Mouse (Mus musculus) T-helper 2 cell (primary cell): ENCODE data around the gene Foxo1.

Source experiments
- in situ Hi-C: fragments of 300-600 bp; cut with MboI, MseI; formaldehyde crosslinking; loops from one replicate; pipeline ENCODE4 v1.15.1; 2025; ENCODE audit warnings: high pct_unique_total_duplicates

Foxo1 gene

DNA sequence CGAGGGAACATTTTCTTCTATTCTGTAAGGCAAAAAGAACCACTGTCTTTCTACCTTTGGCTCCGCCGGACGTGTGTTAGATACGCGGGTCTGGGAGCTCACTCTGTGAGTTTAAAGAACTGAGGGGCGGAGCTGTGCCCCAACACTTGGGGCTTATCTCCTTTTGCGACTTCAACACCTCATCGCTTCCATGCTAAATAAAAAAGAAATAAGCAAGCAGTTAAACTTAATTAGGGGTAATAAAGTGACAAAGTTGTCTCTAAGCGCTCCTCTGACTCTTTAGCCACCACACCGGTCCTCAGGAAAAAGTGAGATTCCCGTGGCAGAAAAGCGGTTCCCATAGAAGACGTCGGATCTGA lies 864 bp upstream of the Foxo1 start:
- in situ Hi-C loops: loop anchor here (5.0 to 10.0 kb wide), 2 partner anchors 140 to 528 kb away; no protein-coding TSS in a partner anchor

DNA sequence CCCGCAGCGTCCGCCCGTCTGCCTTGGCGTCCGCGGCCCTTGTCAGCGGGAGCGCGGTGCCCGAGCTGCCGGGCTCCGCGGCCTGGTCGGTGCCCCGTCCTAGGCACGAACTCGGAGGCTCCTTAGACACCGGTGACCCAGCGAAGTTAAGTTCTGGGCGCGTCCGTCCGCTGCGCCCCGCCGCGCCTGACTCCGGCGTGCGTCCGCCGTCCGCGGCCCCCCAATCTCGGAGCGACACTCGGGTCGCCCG lies 276 bp downstream of the Foxo1 start:
- in situ Hi-C loops: loop anchor here (5.0 to 10.0 kb wide), 2 partner anchors 139 to 526 kb away; no protein-coding TSS in a partner anchor

DNA sequence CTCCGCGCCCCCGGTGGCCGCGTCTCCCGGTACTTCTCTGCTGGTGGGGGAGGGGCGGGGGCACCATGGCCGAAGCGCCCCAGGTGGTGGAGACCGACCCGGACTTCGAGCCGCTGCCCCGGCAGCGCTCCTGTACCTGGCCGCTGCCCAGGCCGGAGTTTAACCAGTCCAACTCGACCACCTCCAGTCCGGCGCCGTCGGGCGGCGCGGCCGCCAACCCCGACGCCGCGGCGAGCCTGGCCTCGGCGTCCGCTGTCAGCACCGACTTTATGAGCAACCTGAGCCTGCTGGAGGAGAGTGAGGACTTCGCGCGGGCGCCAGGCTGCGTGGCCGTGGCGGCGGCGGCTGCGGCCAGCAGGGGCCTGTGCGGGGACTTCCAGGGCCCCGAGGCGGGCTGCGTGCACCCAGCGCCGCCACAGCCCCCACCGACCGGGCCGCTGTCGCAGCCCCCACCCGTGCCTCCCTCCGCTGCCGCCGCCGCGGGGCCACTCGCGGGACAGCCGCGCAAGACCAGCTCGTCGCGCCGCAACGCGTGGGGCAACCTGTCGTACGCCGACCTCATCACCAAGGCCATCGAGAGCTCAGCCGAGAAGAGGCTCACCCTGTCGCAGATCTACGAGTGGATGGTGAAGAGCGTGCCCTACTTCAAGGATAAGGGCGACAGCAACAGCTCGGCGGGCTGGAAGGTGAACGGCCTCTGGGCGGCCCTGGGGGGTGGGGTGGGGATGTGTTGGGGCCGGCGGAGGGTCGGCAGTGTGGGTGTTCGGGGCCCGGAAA lies 789 bp downstream of the Foxo1 start:
- in situ Hi-C loops: loop anchor here (5.0 to 10.0 kb wide), 2 partner anchors 138 to 526 kb away; no protein-coding TSS in a partner anchor

DNA sequence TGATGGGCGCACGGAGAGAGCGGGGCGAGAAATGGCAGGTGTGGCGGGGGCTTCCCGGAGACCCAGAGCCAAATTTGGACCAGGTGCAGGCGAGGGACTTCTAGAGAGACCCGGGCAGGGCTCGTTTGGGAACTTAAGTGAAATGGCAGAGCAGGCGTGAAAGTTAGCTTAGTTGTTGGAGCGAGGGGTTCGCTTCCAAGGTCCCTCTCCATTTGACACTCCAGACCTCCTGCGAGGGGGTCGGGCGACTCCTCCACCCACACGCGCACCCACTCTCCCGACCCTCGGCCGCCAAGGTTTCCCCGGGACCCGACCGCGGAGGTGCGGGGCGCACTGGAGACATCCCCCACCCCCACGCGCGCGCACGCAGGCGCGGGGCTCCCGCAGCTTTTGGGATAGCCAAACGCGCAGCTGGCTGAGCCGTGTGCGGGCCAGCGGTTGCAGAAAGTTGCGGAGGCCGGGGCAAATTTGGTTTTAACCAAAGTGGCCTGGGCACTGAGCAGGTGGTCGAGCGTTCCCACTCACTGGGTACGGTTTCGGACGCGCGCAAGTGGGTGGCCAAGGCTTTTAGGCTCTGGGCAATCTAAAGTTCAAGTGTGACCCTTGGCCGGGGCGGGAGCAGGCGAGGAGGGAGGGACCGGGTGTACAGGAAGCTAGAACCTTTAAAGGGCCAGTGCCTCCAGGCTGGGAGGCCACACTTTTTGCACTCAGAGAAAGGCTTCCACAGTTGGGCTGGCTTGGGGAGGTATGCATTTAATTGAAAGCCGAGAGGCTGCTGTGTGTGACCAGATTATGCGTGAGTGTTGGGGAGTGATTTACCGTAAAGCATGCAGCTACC lies 1.6 kb downstream of the Foxo1 start:
- in situ Hi-C loops: loop anchor here (5.0 to 10.0 kb wide), 2 partner anchors 138 to 525 kb away; no protein-coding TSS in a partner anchor

DNA sequence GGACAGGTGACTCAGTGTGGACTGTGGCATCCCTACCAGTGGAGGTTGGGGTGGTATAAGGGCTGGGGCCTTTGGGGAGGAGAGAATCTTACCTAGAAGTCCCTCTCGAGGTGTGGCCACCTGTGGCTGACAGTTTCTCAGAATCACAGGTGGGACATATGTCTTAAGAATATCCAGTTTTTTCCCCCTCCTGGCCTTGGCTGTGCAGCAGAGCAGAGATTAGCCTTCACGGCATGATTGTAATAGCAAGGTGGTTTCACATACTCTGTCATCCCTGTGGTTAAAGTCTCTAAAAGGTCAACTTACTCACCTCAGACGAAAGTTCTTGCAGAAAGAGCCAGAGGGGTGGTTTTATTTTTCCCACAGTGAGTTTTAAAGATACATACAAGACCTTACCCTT lies 2.4 kb downstream of the Foxo1 start:
- in situ Hi-C loops: no loop called here

DNA sequence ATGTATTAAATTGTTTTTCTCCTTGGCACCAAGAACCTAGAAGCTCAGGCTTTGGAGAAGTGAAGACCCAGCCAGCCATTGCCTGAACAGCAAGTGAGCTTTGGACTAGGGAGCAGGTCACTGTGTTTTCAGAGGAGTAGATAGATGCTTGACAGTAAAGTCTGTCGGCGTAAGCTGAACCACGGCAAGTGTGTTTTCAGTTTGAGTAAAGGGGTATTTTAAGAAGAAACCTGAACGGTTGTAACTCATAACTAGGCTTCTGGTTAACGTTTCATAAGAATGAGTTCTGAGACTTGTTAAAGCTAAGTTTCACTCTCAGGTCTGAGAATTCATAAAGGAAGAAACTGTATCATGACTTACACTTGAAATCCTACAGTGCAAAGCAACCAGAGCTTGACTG lies 3.2 kb downstream of the Foxo1 start:
- in situ Hi-C loops: no loop called here

DNA sequence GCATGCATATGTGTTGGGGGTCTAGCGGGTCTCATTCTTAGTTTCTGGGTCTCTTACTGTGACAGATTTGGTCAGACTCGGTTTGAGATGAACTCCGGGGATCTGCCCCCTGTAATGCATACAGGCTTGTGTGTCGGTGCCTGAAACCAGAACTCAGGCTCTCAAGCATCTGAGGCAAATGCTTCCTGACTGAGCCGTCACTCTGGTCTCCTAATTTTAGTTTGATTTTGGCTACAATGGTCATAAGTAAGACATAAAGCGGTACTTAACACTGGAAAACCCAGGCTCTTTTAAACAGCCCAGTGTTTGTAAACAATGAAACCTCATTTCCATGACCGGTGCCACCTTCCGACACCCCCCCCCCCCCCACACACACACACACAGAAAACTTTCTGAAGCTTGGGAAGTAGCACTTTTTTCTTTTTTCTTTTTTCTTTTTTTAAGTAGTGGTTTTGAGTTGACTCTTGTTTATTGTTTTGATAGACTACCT lies 4.3 kb downstream of the Foxo1 start:
- in situ Hi-C loops: no loop called here

DNA sequence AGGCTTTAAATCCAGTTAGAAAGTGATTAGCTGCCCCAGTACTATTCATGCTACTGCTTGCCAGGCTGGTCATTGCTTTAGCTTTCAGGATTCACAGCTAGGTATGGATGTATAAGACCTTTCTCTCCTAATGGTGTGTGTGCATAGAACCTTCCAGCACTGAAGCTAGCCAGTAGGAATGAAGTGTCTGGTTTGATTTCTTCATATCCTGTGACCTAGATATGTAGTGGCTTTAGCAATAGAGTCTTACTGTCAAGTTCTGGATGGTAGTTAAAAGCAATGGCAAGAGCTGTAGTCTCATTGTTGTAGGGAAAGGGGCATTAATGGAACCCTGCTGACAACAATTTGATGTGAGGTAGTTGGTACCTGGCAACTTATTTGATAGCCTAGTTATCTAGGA lies 6.3 kb downstream of the Foxo1 start:
- in situ Hi-C loops: no loop called here

DNA sequence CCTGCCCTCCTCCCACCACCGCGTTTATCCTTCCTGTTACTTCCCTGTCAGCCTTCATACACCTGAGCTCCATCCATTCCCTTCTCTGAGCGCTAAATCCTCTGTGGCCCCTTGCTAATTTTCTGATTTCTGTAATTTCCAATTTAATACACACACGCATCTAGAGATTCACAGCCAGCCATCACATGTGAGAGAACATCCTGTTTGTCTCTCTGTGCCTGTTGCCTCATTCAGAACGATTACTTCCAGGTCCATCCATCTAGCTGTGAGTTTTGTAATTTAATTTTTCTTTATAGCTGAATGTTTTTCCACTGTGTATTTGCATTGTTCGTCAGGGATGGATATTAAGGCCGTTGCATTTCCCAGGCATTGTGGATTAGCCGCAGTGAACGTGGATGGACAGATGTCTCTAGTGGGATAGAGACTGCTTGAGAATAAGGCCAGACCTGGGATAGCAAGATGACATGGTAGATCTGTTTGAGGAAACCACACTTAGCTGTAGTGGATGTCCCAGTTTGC lies 7.0 kb downstream of the Foxo1 start:
- in situ Hi-C loops: no loop called here

DNA sequence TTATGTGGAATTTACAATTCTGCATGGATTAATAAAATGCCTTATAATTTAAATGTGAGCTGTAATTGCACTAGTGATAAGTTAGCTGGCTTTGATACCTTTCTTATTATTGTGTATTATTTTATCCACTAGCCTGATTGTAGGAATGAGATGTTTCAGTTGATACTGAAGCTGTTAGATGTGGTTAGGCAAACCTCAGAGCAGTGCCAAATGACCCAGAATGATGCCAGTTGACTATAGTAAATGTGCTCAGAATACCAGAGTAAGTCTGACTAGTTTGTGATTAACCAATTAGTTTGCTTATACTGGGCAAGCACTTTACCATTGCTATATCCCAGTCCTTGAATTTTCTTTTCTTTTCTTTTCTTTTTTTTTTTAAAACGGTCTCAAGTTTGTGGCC lies 12.5 kb downstream of the Foxo1 start:
- in situ Hi-C loops: loop anchor here (10.0 kb wide), 1 partner anchor 364 kb away; no protein-coding TSS in a partner anchor

DNA sequence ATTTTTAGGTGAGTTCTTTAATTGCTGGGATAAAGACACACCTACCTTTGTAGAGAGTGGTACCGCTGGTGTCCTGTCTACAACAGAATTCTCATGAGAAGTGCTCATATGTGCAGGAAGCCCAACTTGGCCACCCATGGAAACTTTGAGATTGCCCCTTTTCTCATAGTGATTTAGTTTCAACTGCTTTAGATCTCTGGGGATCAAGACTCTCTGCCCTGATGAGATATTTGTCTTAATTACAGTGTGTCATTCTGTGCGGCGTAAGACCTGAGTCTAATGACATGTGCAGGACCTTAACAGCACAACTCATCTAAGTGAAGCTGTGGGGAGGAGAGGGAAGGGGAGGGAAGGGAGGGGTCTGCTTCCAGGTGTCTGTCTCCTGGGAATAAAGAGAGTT lies 13.7 kb downstream of the Foxo1 start:
- in situ Hi-C loops: loop anchor here (10.0 kb wide), 1 partner anchor 363 kb away; no protein-coding TSS in a partner anchor

DNA sequence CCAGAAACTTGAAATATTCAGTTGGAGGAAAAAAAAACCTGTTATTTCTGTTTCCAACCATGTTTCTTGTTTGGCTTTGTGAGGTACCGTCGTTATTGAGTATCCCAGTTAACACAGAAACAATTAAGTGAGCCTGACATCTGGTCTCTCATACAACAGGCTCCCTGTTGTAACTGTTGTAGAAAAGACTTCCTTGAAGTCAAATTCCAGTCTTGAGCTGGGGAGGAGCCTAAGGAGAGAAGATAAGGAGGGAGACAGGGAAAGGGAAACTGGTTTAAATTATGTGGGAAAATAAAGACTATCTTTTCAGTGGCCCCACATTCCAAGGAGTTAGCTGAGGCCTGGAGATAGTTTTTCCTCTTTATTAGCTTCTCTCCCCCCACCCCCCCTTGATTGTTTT lies 14.2 kb downstream of the Foxo1 start:
- in situ Hi-C loops: loop anchor here (10.0 kb wide), 1 partner anchor 362 kb away; no protein-coding TSS in a partner anchor

DNA sequence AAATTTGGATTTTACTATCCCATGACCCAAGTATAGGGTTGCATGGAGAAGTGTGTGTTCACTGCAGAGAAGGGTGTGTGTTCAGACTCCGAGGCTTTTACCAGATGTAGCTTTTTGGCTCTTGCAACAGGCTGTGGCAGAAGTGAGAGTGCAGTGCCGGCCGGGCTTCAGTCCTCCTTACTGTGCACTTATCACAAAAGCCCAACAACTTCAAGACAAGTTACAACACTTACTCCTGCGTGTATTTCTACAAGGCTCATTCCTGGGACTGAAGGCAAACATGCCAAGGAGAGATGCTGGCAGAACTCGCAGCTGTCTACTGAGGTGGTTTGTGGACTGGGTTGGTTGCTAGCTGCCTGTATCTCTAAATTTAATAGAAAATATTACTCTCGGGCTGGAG lies 15.4 kb downstream of the Foxo1 start:
- in situ Hi-C loops: loop anchor here (10.0 kb wide), 1 partner anchor 361 kb away; no protein-coding TSS in a partner anchor

DNA sequence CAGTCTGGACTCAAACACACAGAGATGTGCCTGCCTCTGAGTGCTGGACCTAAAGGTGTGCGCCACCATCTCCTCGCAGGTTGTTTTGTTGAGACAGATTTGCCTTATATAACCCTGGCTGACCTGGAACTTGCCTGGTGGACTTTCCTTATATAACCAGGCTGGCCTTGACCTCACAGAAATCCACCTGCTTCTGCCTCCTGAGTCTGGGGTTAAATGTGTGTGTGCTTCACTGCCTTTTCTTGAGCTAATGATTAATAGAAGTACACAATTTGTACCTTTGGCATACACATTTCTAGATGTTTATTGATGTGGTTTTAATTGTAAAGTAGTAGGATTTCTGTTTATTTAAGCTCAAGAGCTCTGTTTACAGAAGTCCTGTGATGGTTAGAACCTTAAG lies 22.7 kb downstream of the Foxo1 start:
- in situ Hi-C loops: no loop called here

DNA sequence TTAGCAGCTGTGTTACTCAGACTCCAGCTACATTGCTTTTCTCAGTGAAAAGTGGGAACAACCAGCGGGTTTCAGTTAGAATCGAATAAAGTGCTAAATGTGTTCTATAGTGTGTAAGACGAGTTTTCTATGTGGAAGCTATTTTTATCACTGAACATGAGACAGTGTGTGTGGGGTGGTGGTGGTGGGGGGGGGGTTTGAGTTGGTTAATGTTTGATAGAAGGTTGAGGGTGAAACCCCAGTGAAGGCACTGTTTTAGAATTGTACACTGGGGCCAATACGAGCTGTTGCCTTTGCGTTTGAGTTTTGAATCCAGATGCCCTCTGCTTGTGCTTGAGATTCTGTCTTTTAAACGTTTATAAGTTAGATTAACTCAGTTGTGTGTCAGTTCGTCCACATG lies 24.4 kb downstream of the Foxo1 start:
- in situ Hi-C loops: no loop called here

DNA sequence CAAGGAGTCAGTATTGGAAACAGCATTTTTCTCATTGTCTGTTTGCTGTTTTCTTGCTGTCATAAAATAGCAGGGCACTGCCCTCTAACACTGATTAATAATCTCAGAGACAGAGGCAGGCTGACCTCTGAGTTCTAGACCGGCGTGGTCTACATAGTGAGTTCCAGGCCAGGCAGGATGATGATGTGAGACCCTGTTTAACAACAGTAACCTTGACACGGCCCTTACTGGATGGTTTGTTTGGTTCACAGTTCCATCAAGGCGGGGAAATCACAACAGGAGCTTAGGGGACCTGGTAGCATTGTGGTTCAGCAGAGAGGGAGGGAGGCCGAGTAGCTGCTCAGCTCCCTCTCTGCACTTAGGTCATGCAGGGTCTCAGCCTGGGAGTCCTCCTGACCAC lies 25.8 kb downstream of the Foxo1 start:
- in situ Hi-C loops: no loop called here

DNA sequence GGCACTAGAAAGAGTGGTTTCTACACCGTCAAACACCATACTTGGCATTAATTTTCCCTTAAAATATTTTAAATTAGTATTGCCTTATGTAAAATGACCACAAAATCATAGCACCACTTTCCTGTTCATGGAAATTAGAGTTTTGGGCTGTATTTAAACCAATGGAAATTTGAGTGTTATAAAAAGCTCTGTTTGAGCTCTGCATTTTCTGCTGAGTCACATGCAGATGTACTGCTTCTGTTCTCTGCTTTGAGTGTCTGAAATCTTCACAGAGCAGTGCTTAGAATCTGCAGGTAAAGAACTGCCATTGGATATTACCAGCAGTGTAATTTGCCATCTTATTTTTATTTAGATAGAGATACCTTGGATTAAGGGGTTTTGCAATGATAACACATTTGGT lies 27.6 kb downstream of the Foxo1 start:
- in situ Hi-C loops: no loop called here

DNA sequence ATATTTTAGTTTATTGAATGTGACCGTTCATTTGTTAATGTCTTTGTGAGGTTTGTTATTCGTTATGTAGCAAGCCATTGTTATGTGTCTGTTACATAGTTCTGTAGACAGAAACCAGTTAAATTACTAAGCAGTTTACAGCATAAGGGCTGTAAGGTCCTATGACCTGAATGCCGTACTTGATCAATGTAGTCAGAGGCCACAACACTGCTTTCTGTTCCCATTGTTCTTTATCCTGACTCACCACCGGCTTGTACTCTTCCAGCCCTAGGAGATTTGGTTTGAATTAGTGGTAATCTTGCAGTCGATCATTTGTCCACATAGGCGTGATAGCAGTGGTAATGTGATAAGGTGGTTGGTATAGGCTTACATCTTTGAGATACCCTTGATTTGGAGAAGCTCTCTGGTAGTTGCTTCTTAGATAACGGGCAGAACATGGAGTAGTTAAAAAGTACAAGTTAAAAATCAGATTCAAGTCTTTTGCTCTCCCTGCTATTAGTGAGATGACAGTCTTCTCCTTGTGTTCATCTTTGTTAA lies 28.2 kb downstream of the Foxo1 start:
- in situ Hi-C loops: no loop called here

DNA sequence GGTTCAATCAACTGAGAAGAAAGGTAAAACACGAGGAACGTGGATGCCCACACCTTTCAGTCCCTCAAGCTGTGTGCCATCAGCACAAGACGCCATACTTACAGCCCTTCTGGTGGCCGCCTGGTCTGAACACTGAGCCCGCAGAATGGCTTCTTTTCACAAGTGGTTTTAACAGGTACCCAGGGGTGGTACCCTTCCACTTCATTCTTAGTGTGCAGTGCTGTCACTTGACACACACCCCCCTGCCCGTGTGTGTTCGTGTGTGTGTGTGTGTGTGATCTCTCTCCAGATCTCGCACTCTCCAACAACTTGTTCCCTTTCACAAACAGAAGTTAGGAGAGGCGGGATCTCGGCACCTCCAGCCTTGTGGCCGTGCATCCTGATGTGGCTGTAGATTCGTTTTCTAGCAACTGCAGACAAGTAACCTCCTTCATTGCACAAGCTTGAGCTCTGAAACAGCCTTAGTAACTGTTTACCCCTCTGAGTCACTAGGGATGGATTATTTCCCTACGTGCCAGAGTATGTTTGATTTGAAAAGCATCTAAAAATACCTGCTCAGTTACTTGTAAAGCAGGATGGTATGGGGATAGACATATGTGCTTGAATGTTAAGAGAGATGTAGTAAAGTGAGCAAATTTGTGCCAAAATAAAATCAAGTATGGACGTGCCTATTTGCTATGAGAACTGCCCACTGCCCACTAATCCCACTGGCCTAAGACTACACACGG lies 29.3 kb downstream of the Foxo1 start:
- in situ Hi-C loops: no loop called here

DNA sequence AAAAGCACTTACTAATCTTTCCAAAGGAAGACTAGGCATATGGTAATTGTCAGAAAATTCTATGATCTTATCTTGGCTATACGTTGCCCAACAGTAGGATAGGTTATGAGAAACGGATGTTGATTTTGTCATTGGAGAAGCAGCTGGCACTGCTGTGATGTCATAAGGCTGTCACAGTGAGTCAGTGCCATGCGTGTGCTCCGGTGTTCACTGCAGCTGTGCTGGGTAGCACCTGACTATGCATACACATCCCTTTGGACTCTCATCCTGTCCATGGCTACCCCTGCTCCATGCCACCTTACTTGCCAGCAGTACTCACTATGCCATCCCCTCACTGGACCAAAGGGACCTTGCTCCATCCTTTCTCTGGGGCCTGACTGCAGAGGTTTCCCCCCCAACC lies 30.5 kb downstream of the Foxo1 start:
- in situ Hi-C loops: no loop called here

DNA sequence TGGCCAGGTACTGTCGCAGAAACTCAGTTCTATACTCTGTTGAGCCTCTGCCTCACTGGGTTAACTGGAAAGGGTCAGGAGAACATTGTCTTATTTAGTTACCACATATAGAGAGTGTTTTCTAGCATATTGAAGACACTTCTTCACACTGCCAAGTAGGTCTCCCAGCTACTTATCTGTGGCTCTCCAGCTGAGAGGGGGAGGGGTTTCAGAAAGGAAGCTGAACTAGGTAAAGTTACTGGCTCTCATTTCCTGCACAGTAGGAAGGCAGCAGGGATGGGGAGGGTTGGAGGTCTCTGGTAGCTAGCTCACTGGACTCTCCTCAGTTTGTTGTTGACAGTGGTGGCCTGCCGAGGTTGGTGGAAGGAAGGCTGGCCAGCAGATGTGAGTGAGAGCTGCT lies 31.2 kb downstream of the Foxo1 start:
- in situ Hi-C loops: no loop called here

DNA sequence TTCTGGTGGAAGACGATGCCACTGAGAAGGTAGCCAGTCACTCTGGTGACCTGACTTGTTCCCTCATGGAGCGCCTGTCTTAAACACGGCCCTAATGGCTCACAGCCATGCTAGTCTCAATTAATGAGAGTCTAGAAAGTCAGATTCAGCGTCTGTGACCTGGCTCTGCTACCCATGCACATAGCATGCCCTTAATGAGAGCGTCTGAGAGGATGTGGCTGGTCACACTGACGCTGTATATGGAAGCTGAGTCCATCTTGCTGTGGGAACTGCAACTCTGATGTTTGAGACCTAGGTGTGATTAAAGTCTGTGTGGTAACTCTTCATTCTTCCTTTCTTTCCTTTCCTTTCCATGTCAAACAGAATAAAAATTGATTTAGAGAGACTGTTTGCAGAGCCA lies 32.4 kb downstream of the Foxo1 start:
- in situ Hi-C loops: no loop called here
